Mouse (Mus musculus) common myeloid progenitor, adult 5-6 weeks (primary cell): ENCODE measurements around the gene Ankrd40. TPM values are rescaled to one million over a fixed set of nuclear protein-coding genes. Genes with fewer than 3 reads are reported as not detected.

ENCODE experiments used
- ATAC-seq: replicated peaks from 2 replicates; pipeline ENCODE4 v1.8.0; 2016; ENCODE audit warnings: low read depth, mild to moderate bottlenecking, moderate TSS enrichment, inconsistent platforms; ENCODE audit not compliant: poor library complexity, severe bottlenecking
- total RNA-seq: library from RNA; stranded (forward); fragments of 200-1000, 187-1606 nt; gene quantifications from 2 replicates; pipeline ENCODE4 v1.2.3, GENCODE M21; 2017

Gene Ankrd40
- total RNA-seq, 1 experiment from 2014 or later, result 56.7 TPM

GRCm38 (mm10) chr11:94322636-94323035, 5.2 kb upstream of the Ankrd40 start:
- no peak for ATAC-seq

DNA sequence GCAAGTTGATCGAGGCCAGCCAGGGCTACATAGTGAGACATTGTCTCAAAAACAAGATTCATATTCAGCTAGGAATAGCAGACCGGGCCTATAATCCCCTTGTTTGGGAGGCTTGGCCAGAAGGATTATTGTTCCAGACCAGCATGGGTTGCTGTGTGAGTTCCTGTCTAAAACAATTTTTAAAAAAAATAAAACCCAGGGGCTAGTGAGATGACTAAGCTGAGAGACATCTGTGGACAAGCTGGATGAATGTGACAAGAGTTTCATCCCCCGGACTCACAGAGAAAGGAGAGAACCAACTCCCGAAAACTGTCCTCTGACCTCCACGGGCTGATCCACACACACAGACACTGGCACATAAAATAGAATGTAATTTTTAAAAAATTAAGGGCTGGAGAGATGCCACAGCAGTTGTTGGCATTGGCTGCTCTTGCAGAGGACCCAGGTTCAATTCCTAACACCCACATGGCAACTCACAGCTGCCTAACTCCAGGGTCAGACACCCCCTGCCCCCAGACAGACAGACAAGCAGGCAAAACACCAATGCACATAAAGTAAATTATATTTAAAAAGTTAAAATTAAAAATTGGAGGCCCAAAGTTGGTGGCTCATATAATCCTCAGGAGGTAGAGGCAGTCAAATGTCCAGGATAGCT, 4.4 kb upstream of the Ankrd40 start:
- no peak for ATAC-seq

DNA sequence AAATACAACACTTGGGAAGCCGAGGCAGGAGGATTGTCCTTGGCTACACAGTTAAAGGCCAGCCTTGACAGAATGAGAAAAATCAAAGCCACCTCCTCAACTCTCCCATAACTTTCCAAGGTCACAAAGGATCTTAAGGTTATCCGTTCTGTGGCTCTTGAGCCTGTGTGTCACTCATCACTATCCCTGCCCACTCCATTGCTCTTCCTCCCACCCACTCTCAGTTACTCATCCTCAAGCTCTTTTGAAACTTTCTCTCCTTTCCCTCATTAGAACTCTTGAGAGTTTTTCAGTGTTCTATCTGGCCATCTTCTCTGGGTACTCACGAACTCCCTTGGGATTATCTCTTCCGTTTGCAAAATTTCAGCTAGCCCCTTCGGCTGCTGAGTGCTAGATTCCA, 3.2 kb upstream of the Ankrd40 start:
- ATAC-seq, result no peak

- no peak for ATAC-seq
Observed at GRCm38 (mm10) chr11:94326961-94327411, 815 bp upstream of the Ankrd40 start.

DNA sequence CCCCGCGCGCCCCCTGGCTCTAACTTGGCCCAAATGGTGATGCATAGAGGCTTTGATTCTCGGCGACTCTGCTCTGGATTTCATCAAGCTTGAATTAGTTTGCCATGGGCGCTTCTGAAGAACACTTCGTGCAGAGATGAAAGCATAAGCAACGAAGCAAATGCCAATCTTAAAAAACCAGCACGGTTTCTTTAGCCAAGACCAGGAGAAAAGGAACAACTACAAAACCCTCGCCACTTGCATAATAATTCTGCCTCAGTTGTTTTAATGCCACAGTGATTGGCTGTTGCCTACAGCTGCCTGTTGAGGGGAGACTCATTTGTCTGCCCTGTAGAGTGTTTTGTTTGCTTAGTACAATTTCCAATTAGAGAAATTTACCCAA, 834 bp downstream of the Ankrd40 start:
- no peak for ATAC-seq

DNA sequence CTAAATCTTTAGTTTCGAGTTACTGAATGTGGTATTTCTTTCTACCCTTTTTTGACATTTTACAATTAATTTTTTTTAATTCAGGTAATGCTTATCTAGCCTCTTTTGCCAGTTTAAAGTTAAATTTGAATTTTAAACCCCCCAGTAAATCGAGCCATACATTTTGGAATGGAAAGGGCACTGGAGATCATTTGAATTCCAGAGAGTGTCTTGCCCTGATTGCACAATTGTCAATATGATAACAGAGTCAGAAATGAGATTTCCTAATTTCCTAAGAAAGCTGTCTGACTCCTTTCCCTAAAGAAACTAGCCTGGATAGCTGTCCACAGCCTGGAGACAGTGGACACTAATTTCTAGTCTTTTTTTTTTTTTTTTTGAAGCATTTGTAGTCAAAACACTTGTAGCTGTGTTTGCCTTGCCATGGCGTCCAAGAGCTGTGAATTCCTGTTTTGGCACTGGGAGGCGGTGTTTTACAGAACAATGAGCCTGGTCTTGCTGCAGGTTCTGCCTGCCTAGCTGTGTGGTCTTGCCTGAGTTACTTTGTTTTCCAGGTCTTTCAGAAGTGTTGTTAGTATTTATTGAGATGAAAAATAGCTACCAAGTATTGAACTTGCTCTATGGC, 1.6 kb downstream of the Ankrd40 start:
- ATAC-seq, result peak; percentile 49; the same call in 1 of the 2 replicates

GRCm38 (mm10) chr11:94330211-94330610, 2.4 kb downstream of the Ankrd40 start:
- no peak for ATAC-seq

GRCm38 (mm10) chr11:94332726-94333125, 4.9 kb downstream of the Ankrd40 start:
- ATAC-seq, result no peak

- no peak for ATAC-seq
Observed at GRCm38 (mm10) chr11:94334386-94334968, 6.7 kb downstream of the Ankrd40 start.

DNA sequence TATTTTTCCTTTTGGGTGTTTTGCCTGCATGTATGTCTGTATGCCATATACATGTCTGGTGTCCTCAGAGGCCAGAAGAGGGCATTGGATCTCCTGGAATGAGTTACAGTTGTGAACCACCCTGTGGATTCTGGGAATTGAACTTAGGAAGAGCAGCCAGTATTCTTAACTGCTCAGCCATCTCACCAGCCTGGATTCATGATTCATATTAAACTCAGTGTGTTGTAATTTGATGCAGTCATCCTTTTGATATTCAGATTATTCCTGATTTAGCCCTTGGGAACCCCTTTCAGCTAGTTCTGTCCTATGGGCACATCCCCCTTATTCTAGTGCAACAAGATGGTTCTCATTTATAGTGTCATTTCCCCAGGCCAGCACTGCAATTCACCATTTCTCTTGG, 8.8 kb downstream of the Ankrd40 start:
- ATAC-seq, result no peak

GRCm38 (mm10) chr11:94338347-94338746, 10.5 kb downstream of the Ankrd40 start:
- ATAC-seq, result no peak

GRCm38 (mm10) chr11:94339732-94340585, 12.2 kb downstream of the Ankrd40 start:
- ATAC-seq, result peak; percentile 94

DNA sequence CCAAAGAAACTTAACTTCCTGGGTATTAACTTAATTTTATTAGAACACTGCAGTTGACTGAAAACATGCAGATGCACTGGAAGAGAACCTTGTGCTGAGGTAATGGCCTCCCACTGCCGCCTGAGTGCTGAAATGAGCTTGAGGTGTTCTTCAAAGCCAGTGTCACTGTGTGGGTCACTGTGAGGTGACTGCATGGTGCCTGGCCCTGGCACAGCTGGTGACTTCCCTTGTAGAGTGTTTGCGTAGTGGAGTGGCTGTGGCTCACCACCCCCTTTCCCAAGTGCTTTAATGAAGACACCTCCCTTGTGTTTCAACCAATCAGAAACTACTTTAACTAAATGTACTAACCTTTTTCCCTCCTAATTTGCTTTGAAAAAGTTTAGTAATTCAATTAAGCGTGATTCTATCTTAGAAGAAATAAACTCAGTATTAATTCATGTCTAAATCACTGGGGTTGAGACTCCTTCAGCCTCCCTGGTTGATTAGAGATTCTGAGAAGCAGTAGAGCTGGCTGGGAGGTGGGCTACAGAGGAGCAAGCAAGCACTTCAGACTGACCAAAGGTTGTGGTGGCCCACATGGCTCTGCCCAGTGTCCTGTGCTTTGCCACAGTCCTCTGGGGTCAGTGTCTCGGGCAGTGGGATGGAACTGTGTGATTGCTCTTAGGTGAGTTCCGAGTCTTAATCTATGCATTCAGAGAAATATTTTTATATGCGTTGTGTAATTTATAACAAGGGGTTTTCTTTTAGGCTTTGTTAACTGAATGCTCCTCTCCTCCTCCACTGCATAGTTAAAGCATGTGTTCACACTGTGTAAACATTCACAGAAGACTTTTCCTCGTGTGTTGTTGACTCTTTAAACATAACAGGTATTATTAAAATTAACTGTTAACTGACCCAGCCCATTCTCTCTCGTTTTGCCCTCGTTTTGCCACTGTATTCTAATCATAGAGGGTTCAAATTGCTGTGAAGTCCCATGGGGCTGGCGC, 13.4 kb downstream of the Ankrd40 start:
- ATAC-seq, result no peak

- ATAC-seq, result no peak
Observed at GRCm38 (mm10) chr11:94342114-94342905, 14.5 kb downstream of the Ankrd40 start.

DNA sequence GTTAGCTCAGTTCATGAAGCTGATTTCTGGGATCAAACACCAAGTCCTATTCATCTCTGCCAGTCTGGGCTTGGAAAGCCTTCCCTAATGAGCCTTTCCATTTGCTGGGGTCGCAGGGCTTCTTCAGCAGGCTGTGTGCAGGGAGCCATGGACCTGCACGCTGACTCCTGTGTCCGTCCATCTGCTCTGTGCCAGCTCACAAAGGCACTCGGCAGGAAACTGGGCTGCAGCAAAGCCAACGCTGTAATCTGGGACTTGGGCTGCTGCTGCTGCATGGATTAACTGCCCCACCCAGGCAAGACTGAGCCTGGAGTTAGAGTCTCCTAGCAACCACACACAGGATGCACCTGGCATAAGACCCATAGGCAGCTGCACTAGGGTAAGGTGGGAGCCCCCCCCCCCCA, 16.2 kb downstream of the Ankrd40 start:
- ATAC-seq, result no peak

DNA sequence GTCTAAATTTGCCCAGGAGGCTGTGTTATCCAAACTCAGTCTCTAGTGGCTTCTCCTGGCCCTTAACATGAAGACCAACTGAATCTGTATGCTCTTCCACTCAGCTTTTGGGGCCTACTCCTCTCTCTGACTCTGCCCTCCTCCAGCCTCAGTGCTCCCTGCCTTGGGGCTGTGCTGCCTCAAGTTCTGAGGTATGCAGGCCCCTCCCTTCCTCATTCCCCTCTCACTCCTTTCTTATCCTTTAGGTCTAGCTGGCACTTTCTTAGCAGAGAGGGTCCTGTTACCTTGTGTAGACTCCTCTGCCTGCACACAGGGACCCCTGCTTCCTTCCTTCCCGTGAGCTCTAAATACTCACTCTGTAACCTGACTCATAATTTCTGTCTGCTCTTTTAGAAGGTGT, 16.7 kb downstream of the Ankrd40 start:
- no peak for ATAC-seq

- no peak for ATAC-seq
Observed at GRCm38 (mm10) chr11:94345926-94346325, 18.1 kb downstream of the Ankrd40 start.

- ATAC-seq, result no peak
Observed at GRCm38 (mm10) chr11:94346611-94347010, 18.8 kb downstream of the Ankrd40 start.
